Mouse (Mus musculus) retina, postnatal 7 days (tissue): Measurements from ENCODE around the gene Tmem129.

ENCODE experiments used
- DNase-seq: peaks from one replicate; pipeline ENCODE4 v3.0.0-alpha.2; 2012; ENCODE audit warnings: low read depth, low spot score

The Tmem129 gene

DNA sequence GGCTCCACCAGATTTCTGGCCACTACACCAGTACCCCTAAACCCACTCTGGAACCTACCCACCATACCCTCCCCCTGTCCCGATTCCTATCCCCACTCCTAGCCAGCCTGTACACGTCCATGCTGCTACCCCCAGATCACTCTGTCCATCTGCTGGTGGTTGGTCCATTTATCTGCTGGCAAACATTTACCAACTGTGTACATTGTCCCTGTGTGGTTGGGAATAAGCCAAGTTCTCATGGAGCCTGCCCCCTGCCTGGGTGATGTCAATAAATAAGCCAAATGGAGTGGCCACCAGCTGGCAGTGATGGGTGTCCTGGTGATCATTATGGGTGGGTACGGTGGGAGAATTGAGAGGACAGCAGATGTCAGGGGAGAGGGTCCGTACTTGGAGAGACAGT is 28.9 kb upstream of the Tmem129 start:
- DNase-seq, result no peak

DNA sequence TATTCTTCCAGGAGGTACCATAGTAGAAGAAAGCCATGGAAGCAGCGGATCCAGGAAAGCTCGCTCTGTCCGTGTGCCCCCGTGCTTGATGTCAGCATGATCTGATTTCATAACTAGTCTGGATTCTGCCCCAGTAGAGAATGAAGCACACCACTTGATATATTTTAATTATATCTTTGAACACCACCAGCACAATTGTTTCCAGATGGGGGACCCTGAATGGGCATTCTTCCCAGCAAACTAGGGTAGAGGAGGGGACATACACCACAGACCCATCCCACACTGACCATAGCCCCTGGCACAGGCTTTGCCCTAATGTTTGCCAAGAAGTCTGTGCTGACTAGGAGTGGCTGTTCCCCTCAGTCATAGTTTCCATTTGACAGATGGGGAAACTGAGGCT is 26.7 kb upstream of the Tmem129 start:
- DNase-seq, result no peak

DNA sequence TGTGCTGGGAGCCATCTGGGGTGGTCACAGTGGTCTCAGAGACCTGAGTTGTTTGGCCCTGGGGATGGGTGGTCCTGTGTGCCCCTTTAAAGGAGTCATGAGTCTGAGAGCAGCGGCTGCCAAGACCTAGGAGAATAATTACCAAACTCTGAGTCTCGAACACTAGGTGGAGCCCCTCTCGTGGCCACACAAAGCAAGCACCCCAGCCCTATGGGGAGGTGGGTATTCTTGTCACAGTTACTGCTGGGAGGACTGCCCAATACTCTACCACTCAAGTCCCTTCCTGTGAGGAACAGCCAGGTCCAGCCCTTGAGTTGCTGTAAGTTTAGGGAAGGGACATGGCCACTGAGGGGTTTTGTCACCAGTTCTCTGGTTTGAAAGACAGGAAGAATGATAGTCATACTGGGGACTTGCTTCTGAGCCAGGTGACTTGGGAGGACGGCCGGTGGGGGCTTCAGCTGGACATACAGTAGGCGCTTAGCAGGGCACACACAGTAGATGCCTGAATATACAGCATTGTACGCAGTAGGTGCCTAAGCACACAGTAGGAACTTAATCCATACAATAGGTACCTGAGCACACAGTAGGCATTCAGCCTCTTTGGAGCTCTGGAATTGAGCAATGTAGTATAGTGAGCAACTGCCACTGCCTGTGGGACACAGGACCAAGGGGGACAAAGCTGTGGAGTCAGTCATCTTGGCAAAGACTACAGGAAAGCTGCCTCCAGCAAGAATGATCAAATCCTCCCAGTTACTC is 25.9 kb upstream of the Tmem129 start:
- peak; percentile 51 for DNase-seq

DNA sequence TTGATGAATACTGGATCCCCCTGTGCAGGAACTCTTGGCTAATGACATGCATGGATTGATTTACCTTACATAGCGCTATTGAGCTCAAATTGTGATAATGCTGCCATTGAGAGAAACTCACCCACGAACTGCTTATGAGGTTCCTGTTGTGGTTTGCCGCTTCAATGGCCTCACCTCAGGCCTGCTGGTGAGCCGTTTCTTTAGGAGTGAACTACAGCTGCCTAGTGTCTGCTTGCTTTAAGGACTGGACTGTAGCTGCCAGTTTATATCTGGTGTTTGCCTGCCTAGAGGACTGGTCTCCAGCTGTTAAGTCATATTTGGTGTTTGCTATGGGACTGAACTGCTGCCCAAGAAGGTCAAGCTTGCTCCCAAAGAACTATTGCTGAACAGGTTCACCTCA is 24.7 kb upstream of the Tmem129 start:
- DNase-seq, result no peak

DNA sequence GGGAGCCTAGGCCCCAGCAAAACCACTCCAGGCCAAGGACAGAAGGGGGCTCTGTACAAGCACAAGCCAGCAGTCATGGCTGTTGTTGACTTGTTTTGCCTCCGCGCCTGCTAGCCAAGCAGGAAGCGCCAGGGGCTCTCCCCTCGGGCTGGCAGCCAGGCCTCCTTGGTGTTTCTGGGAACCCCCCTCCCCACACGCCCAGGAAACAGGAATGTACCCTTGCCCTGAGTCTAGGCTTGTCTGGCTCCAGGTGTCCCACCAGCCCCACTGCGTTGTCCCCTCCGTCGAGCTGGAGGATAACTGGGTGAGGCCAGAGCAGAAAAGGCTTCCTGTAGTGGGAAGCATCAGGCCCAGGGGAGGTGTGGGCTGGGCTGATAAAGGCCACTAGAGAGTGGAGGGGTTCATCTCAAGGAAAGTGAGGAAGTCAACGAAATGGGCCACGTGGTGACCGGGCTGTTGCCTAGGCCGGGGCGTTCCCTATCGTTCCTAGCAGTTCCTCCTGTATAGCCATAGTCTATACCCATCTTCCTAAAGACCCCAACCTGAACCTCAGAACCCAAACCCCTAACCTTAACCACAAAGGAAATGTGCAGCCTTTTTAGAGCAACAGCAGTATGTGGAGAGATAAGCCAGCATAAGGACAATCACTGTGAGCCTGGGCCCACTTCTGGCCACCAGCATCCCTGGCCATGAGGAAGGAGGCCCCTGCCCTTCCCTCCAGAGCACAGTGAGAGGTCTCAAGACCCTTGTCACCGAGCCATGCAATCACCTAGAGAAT is 23.6 kb upstream of the Tmem129 start:
- no peak for DNase-seq

DNA sequence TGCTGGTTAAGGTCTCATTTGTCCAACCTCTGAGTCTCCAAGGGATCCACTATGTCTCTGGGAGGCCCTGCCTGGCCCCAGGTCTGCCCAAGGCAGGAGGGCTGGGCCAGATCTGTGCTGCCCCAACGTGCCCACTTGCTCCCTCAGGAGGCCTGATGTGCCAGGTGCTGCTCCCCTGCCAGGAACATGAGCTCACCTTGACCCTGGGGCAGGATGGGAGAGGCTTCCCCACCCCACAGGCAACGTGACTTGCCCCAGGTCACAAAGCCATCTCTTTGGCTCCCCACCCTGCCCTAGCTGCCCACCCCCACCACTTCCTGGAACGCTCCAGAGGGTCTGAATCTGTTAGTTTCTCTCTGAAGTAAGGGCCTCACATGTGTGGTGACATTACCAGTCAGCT is 22.8 kb upstream of the Tmem129 start:
- DNase-seq, result no peak

DNA sequence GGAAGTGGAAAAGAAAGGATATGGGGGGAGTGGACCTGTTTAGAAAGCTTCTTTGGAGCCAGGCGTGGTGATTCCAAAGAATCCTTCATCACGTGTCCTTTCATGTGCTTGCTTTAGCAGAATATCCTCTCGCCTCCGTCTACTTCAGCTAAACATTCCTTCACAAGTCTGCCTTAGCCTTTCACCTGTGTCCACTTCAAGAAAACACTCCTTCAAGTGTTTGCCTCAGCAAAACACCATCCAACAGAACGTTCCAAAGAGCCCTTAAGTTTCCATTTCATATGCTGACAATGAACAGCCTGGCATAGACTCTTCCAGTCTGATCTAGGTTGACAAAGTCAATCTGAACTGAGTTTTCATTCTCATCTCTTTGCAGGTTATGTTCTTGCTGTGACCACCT is 20.0 kb upstream of the Tmem129 start:
- no peak for DNase-seq

DNA sequence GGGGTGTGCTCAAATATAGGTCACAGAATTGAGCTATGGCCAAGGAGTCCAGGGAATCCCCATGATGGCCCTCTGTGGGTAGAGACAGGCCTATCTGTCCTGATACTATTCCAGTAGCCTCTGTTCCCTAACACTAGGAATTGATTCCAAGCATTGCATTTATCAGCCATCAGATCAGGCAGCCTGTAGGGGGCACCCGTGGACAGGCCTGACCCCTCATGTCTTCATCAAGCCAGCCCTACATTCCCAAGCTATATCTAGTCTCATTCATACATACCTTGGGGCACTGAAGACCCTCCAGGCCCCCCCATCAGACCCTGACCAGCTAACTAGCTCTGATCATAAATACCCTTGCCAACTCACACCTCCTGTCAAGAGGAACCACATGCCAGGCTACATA is 17.7 kb upstream of the Tmem129 start:
- DNase-seq, result no peak

DNA sequence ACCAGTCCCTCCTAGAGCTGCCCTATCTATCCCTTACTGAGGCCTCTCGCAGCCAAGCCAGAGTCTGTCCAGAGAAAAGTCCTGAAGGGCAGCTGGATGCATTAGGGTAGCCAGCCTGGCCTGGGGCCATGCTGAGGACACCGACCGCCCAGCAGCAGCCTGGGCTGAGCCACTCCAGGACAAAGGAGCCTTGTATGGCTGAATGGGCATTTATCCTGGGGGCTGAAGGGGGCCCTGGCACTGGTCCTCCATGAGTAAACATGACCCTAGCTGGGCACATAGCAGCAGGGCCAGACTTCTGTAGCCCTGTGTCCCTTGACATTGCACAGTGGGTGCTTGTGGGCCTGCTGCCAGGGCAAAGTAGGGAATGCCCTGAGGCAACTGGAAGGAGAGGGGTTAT is 16.2 kb upstream of the Tmem129 start:
- DNase-seq, result no peak

DNA sequence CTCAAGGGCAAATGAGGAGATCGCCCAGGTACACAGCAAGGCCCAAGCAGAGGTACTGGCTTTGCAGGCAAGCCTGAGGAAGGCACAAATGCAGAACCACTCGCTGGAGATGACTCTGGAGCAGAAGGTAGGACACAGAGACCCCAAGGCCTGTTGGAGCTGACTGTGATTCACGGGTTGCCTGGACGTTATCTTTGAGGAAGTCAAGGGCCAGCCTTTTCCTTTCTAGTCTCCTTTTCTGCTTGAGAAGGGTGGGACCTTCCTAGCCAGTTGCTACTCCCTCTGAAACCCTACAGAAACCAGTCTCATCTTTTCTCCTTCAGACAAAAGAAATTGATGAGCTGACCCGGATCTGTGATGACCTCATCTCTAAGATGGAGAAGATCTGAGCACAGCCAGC is 13.4 kb upstream of the Tmem129 start:
- no peak for DNase-seq

DNA sequence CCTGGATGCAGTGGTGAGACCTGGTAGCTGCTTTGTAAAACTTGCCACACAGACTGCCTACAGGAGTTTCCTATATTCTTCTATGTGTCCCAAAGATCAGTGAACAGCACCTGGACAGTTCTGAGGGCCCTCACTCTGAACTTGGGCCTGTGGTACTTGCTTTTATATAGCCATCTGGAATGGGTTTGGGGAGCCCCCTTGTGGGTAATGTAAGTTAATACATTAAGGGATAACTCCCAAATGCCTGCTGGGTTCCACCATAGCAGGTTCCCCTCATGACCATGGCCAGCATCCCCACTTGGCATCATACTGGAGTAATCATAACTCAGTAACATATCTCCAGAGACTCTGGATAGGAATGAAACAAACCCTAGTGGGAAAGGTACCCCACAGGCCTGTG is 10.0 kb upstream of the Tmem129 start:
- no peak for DNase-seq

DNA sequence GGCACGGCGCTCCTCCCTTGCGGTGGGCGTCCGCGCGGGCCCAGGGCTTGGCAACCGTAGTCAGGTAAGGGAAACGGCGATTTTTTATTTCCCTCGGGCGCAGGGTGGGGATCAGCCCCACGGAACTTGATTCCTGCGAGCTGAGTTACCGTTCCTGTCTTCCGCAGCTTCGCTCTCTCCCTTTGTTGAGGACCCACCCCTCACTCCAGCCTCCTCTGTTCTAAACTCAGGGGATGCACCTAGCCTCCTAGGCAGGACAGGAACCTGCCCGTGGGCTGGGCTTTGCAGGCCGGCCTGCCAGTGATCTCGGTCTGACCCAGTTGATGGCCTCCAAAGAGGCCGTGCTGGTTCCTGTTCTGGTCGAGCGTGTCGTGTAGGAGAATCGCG is 441 bp upstream of the Tmem129 start:
- DNase-seq, result no peak

DNA sequence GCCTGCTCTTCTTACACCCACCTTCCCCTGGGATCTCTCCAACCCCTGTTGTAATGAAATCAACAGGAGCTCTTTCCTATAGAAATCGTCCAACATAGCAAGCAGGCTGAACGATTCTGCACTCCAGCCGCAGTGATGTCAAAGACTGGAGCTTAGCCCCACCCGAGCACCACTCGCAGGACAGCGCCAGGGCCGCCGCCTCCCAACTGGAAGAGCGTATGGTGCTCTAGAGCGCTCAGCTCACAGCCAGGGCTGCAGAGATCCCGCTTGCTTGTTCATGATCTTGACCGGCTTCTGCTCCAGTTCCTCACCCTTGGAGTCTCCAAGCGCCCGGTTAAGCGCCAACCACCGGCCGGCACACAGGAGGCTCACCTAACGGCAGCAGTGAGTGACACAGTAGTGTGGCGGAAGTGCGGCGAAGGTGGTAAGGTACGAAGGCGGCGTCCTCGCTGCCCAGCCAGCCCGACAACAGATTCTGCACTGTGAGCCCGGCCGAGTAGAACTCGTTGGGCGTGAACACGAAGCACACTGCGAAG is 897 bp downstream of the Tmem129 start:
- no peak for DNase-seq

DNA sequence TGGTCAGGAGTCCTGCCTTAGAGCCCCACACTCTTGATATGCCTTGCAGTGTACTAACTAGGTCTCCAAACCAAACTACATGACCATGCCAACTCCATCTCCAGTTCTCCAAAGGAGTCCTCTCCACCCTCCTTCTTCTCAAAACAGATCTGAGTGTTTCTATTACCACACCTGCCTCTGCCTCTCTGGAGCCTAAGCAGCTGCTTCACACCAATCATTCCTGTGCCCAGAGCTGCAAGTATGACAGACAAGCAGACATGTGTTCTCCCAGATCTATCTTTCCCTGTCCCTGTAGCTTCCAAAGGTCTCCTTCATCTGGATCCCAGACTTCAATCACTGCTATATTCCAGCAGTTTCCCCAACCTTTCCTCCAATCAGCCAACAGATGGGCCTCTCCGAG is 1.5 kb downstream of the Tmem129 start:
- DNase-seq, result no peak

DNA sequence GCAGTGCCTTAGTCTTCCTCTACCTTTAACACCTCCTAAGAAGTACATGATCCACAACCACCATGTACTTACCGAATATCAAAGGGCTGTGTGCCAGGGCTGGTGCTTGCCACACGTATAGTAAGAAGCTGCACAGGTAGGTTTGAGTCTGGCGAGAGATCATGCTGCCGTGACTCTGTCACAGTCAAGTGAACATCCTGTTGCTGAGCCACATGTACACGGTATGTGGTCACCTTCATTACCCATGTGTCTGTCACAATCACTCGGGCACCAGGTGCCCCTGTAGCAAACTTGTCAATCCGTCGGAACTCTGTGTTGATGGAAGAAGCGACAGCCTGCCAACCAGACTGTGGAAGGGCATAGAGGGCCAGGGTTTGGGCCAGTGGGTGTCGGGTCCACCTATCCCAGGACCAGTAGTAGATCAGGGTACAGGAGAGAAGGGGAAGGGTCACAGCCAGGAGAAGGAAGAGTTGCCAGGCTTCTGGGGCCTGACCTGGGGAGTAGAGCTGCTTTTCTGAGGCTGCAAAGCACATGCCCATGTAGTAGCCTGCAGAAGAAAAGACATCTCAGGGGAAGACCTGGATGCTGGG is 2.9 kb downstream of the Tmem129 start:
- no peak for DNase-seq

DNA sequence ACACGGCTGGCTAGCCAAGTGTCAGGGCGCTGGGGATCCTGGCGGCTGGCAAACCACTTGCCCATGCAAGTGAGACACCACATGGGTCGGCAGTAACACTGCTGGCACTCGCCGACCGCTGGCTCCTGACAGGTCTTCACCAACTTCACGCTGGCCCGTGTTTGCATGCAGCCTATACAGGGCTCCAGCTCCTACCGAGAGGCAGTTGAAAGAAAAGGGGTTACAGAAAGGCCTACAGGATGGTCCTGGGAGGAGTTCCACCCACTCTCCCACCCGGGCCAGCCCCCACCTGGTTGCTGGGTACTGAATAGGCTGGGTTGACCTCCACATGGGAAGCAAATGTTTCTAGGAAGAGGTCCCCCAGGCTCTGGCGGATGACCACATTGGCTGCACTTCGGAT is 3.8 kb downstream of the Tmem129 start:
- DNase-seq, result no peak

DNA sequence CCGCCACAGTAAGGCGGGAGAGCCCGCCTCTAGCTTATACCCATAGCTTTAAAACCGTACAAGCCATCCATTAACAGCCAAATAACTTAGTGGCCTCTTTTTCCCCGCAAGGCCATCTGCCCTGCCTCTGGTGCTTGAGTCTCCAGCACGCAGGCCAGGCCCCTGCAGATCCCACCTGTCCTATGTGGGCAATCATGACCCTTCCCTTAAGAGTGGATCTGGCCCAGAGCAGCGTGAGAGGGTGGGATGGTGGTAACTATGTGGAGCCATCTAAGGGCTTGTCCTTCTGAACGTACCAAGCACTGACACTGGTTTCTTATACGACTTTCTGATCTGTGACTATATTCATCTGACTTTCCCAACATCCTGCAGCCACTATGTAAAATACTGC is 5.4 kb downstream of the Tmem129 start:
- no peak for DNase-seq

DNA sequence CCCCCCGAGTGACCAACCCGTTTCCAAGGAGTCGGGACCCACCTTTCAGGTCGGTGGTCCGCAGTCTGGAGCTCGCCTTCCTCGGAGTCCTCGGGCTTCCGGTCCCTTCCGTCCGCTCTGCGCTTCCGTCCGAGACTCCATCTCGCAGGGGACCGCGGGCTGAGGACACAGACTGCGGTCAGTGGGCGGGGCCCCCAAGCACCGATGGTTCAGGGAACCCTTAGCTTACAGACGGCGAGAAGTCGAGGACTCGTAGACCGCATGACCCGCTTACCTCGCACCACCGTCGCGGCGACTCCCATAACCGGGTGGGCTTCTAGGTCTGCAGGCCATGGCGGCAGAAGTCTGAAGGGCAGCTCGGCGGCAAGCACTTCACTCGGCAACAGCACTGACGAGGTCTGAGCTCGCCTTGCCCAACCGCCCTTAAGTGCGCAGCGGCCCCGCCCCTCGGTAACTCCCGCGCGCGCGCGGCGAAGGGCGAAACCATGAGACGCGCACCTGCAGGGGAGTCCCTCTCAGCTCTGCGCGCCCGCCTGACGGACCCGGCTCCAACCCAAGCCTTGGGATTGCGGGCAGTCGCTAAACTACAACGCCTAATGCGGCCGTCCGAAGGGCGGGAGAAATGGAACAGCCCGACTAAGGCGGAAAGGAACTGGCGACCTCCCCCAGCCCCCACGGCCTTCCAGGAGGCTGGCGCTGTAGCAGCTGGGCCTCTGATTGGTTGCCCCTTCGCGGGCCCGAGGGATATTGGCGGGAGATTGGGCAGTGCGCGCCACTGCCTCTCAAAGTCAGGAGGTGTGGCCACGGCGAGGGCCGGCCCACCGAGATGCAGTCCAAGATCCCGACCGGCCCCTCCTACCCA is 6.1 kb downstream of the Tmem129 start, which contains the start of gene Slbp:
Gene Slbp, minus strand, starts transcription at position 654 of the 862 bp plus-strand sequence.
- DNase-seq, result peak; percentile 94

DNA sequence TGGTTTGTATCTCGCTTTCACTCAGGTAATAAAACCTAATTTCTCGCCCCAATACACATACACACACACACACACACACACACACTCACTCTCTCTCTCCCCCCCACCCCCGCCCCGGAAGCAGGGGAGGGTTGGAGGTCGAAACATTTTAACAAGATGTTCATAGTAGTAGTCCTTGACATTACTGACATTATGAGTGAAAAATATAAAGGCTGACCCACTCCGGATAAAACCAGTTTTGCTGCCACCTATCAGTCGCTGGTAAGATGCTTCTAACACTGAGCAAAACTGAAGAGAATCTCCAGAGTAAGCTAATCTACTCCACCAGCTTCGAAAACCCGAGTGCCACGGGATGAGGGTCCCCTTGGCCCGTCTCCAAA is 6.7 kb downstream of the Tmem129 start:
- no peak for DNase-seq

DNA sequence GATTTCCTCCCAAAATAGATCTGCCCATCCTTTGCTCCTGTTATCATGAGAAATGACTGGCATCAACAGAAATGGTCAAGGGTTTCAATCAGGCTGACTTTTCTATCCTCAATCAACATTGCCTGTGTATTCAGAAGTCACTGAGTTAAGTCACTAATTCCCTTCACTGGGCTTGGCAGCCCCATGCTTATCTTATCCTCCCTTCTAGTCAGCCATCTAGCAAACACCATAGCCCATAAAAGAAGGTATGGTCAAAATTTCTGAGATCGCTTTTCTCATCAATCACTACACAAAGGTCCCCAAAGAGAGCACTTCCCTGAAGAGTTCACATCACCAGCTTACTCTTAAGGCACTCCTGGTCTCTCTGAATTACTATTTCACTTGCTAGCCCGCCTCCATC is 7.2 kb downstream of the Tmem129 start:
- no peak for DNase-seq

DNA sequence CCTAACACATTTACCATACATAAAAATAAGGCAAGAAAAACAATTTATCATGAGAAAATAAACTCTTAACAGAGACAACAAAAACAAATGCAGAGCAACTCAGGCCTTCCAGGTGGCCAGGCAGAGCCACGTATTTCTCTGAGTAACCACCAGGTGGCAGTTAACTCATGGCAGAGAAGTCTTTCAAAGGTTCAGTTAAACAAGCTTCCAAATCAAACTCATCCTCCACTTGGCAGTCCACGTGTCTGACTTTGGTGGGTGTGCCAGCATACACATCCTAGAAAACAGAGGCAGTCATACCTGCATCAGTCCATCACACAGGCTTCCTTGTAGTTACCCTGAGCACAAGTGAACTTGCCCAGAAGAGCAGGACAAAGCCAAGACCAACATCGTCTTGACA is 17.6 kb downstream of the Tmem129 start:
- peak; percentile 40 for DNase-seq

DNA sequence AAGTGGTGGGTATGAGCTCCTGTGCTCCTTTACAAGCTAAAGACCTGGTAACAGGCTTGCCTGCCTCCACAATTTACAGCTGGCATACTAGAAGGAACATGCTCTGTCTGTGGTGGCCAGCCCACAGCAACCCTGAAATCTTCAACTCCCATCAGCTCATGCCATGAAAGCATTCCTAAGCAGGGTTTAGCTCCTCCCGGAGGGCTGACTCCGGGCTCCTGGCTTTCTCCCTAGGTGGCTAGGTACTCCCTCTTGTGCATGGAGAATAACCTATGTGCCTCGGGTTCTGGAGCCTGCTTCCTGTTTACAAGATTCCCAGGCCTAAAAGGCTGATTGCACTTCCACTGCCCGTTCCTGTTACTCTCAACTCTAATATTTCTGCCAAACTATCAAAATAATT is 19.4 kb downstream of the Tmem129 start:
- DNase-seq, result no peak
